Mouse (Mus musculus) liver, adult 2 months (tissue): ENCODE measurements at regions not wholly inside any gene's neighbourhood (a gene's known extent, or its start where the extent isn't known, plus 50 kb on each side); places are given as distances from the start of the nearest gene placed in this dataset.

Experiments
- DNase-seq: peaks from one replicate; pipeline ENCODE4 v3.0.0-alpha.2; 2011; ENCODE audit warnings: low read depth, low spot score; ENCODE audit errors: extremely low read depth
- H3K27ac ChIP-seq: fragments of 200-500 bp; replicated peaks from 2 replicates; pipeline ENCODE4 v1.5.1; 2012; ENCODE audit warnings: low read depth, mild to moderate bottlenecking, control low read depth, inconsistent platforms, low read length; ENCODE audit not compliant: insufficient read depth
- H3K27me3 ChIP-seq: fragments of 200-500 bp; 2 replicates; pipeline ENCODE4 v1.6.1; 2012; ENCODE audit warnings: mild to moderate bottlenecking, moderate library complexity, low read length, inconsistent platforms; ENCODE audit not compliant: control insufficient read depth, insufficient read depth
- H3K36me3 ChIP-seq: fragments of 200-500 bp; 2 replicates; pipeline ENCODE4 v1.6.1; 2012; ENCODE audit warnings: low read length, inconsistent platforms; ENCODE audit not compliant: control insufficient read depth, insufficient read depth
- H3K4me1 ChIP-seq: fragments of 200-500 bp; 2 replicates; pipeline ENCODE4 v1.6.1; 2011; ENCODE audit warnings: low read length; ENCODE audit not compliant: control insufficient read depth, insufficient read depth
- H3K4me3 ChIP-seq: fragments of 200-500 bp; 2 replicates; pipeline ENCODE4 v1.5.1; 2011; ENCODE audit warnings: low read depth, mild to moderate bottlenecking, control low read depth, low read length, moderate library complexity; ENCODE audit not compliant: insufficient read depth
- H3K79me2 ChIP-seq: fragments of 200-500 bp; 2 replicates; pipeline ENCODE4 v1.6.1; 2012; ENCODE audit warnings: inconsistent platforms, mild to moderate bottlenecking, low read length, moderate library complexity; ENCODE audit not compliant: control insufficient read depth, insufficient read depth
- H3K9ac ChIP-seq: fragments of 200-500 bp; 2 replicates; pipeline ENCODE4 v1.6.1; 2012; ENCODE audit warnings: low read depth, mild to moderate bottlenecking, control low read depth, inconsistent platforms, low read length
- CTCF ChIP-seq: fragments of 200-500 bp; IDR thresholded peaks from 2 replicates; pipeline ENCODE4 v1.5.1; 2011; ENCODE audit warnings: low read depth, low read length, control low read depth
- POLR2A ChIP-seq: fragments of 200-500 bp; IDR thresholded peaks from 2 replicates; pipeline ENCODE4 v1.6.1; 2011; ENCODE audit warnings: low read length, control low read depth; ENCODE audit not compliant: insufficient read depth; ENCODE audit errors: extremely low read depth
- WGBS: fragments of 180-500 bp; shearing (Covaris S2); methylation state at CpG from one replicate; pipeline ENCODE4 v1.1.7; 2018; 5-methylcytosine and 5-hydroxymethylcytosine counted together

GRCm38 (mm10) chr1:121047406-121047805 is 285.0 kb downstream of the Insig2 start:
- 63% methylated on average over 2 of the region's 2 CpGs for WGBS
- no peak for DNase-seq
- H3K27me3 ChIP-seq, result no peaks in the 10 kb centered on the region
- TF ChIP-seq POLR2A, result no peak
- TF ChIP-seq CTCF, result no peak
- H3K36me3 ChIP-seq, result no peaks in the 10 kb centered on the region
- no peaks in the 10 kb centered on the region for H3K4me1 ChIP-seq
- H3K27ac ChIP-seq, result no peak overlapping the region
- no peak overlapping the region for H3K4me3 ChIP-seq
- no peak overlapping the region for H3K9ac ChIP-seq
- H3K79me2 ChIP-seq, result no peaks in the 10 kb centered on the region

GRCm38 (mm10) chr1:121049684-121050083 is 282.7 kb downstream of the Insig2 start:
- Histone ChIP-seq H3K79me2 (no peaks in the 10 kb centered on the region), H3K4me1 (no peaks in the 10 kb centered on the region), H3K4me3 (no peak overlapping the region), H3K9ac (no peak overlapping the region), H3K27ac (no peak overlapping the region), H3K36me3 (no peaks in the 10 kb centered on the region), H3K27me3 (no peaks in the 10 kb centered on the region)
- WGBS, result 75% methylated on average over 4 of the region's 4 CpGs
- TF ChIP-seq CTCF, result no peak
- TF ChIP-seq POLR2A, result no peak
- no peak for DNase-seq

- Histone ChIP-seq H3K9ac (no peak overlapping the region), H3K4me3 (no peak overlapping the region), H3K36me3 (no peaks in the 10 kb centered on the region), H3K27ac (no peak overlapping the region), H3K4me1 (no peaks in the 10 kb centered on the region), H3K79me2 (no peaks in the 10 kb centered on the region), H3K27me3 (no peaks in the 10 kb centered on the region)
- TF ChIP-seq POLR2A (no peak), CTCF (no peak)
- WGBS, result 40% methylated on average over 12 of the region's 12 CpGs
- DNase-seq, result no peak
These were observed 281.5 kb downstream of the Insig2 start for GRCm38 (mm10) chr1:121050695-121051495.

- Histone ChIP-seq H3K79me2 (no peaks in the 10 kb centered on the region), H3K9ac (no peak overlapping the region), H3K4me1 (no peaks in the 10 kb centered on the region), H3K36me3 (no peaks in the 10 kb centered on the region), H3K27me3 (no peaks in the 10 kb centered on the region), H3K4me3 (no peak overlapping the region), H3K27ac (no peak overlapping the region)
- TF ChIP-seq CTCF, result no peak
- no peak for TF ChIP-seq POLR2A
- 70% methylated on average over 6 of the region's 6 CpGs for WGBS
- no peak for DNase-seq
These were observed 280.8 kb downstream of the Insig2 start for GRCm38 (mm10) chr1:121051496-121052119.

- Histone ChIP-seq H3K36me3 (no peaks in the 10 kb centered on the region), H3K27ac (no peak overlapping the region), H3K4me3 (no peak overlapping the region), H3K79me2 (no peaks in the 10 kb centered on the region), H3K27me3 (no peaks in the 10 kb centered on the region), H3K9ac (no peak overlapping the region), H3K4me1 (no peaks in the 10 kb centered on the region)
- WGBS, result 76% methylated on average over 5 of the region's 5 CpGs
- TF ChIP-seq CTCF, result no peak
- TF ChIP-seq POLR2A, result no peak
- no peak for DNase-seq
These were observed 280.3 kb downstream of the Insig2 start for GRCm38 (mm10) chr1:121052120-121052501.

GRCm38 (mm10) chr1:121053692-121054091 is 278.7 kb downstream of the Insig2 start:
- H3K27me3 ChIP-seq, result no peaks in the 10 kb centered on the region
- H3K36me3 ChIP-seq, result no peaks in the 10 kb centered on the region
- H3K27ac ChIP-seq, result no peak overlapping the region
- no peak overlapping the region for H3K4me3 ChIP-seq
- no peak overlapping the region for H3K9ac ChIP-seq
- no peak for DNase-seq
- TF ChIP-seq POLR2A (no peak), CTCF (no peak)
- no peaks in the 10 kb centered on the region for H3K4me1 ChIP-seq
- WGBS, result 45% methylated on average over 11 of the region's 11 CpGs
- no peaks in the 10 kb centered on the region for H3K79me2 ChIP-seq
